Mouse (Mus musculus): ENCODE data around the gene Bcan. TPM values are rescaled to one million over a fixed set of nuclear protein-coding genes. Genes with fewer than 3 reads are reported as not detected.

Bcan gene
- total and polyA plus RNA-seq, 2 experiments from 2014 or later = 180 to 284 TPM

DNA sequence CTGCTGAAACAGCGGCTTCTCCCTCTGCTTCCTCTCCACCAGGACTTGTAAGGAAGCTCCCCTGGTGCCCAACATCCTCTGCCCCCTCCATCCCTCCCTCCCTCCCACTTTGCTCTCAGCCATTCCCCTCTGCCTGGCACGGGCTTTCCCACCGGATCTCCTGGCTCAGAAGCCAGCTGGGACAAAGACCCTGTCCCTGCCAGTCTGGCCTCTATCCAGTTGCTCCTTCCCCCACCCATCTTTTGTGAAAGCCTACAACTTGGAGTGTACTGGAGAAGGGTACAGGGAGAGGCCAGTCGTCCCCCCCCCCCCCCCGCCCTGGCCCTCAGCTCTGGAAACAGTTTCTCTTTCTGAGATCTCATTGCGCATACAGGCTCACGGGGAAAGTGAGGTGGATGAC, 1.3 kb downstream of the Bcan start:
- H3K27ac ChIP-seq (ENCODE audit: low read depth, low read length) = peak overlapping the region; percentile 65

DNA sequence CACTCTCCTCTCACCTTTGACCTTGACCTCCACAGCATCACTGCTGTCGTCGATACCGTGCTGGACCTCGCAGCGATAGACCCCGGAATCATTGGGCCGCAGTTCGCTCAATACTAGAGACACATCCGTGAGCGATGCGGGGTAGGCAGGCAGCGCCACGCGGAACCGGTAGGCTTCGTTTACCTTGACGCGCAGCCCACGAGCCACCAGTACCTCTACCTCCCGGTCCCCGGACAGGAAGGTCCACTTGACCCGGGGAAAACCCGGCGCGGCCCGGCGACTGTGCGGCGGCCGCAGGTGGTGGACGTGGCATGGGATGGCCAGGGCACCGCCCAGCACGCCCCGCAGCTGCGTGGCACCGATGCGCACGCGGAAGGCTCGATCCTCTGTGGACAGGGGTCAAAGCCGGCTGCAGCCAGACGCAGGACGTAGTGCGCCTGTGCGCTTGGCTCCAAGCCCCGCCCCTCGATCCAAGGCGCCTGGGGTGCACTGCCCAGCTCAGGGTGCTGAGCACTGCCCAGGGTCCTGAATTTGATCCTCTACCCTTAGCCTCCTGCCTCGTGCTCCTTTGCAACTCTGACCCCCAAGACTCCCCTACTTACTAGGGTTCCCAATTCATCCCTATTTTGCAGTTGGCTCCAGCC, 2.9 kb downstream of the Bcan start:
- peaks cover 3% of the 10 kb centered on the region; the same call in 1 of the 2 replicates for H3K36me3 ChIP-seq (ENCODE audit: insufficient read depth, low read length)
- H3K4me3 ChIP-seq (ENCODE audit: low read depth, low read length) = peak overlapping the region; percentile 44
- peaks cover 17% of the 10 kb centered on the region for H3K4me1 ChIP-seq (ENCODE audit: insufficient read depth, low read length)
- DNase-seq (ENCODE audit: low spot score) (no peak), ATAC-seq (ENCODE audit: low FRiP score) (no peak)
- 2% methylated on average over 46 of the region's 49 CpGs for WGBS
- H3K27ac ChIP-seq (ENCODE audit: low read depth, low read length) = no peak overlapping the region
- H3K4me2 ChIP-seq (ENCODE audit: low read depth, low read length, poor library complexity, severe bottlenecking) = peak overlapping the region; percentile 77
- no peaks in the 10 kb centered on the region for H3K9me3 ChIP-seq (ENCODE audit: low read length)
- H3K9ac ChIP-seq (replicated peaks; ENCODE audit: low read length, poor library complexity, severe bottlenecking) = peak overlapping the region; percentile 55
- TF ChIP-seq CTCF (IDR thresholded peaks at IDR 0.05) = no peak
- H3K27me3 ChIP-seq (ENCODE audit: insufficient read depth, low read length) = peaks cover 77% of the 10 kb centered on the region

More for the DNA sequence above, 1.3 kb downstream of the Bcan start:
- Histone ChIP-seq H3K4me3 (ENCODE audit: low read depth, low read length) (peak overlapping the region; percentile 45), H3K9me3 (ENCODE audit: low read length) (no peaks in the 10 kb centered on the region), H3K36me3 (ENCODE audit: insufficient read depth, low read length) (peaks cover 3% of the 10 kb centered on the region; the same call in 1 of the 2 replicates), H3K4me2 (ENCODE audit: low read depth, low read length, poor library complexity, severe bottlenecking) (peak overlapping the region; percentile 92), H3K27me3 (ENCODE audit: insufficient read depth, low read length) (peaks cover 80% of the 10 kb centered on the region), H3K9ac (replicated peaks; ENCODE audit: low read length, poor library complexity, severe bottlenecking) (no peak overlapping the region), H3K4me1 (ENCODE audit: insufficient read depth, low read length) (peaks cover 24% of the 10 kb centered on the region)
- ATAC-seq (ENCODE audit: low FRiP score) (peak; percentile 59; the same call in 1 of the 2 replicates), DNase-seq (ENCODE audit: low spot score) (peak; percentile 87)
- TF ChIP-seq CTCF (IDR thresholded peaks at IDR 0.05) = no peak
- WGBS = 0% methylated on average over 7 of the region's 7 CpGs

DNA sequence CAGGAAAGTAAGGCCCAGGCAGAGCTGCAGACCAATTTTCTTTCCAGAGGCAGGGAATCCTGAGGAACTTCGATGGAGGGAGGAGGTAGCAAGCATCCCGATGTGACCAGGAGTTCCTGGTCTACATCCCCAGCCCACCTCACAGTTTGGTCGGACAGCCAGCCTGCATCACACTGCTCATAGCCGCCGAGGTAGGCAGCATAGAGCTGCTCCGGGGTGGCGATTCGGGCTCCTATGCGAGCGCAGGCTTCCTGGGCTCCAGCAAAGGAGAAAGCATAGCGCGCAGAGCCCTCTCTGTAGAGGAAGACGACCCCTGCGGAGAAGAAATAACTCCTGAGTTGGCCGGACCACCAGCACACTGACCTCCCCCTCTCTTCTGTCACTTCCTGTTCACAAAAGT, 3.6 kb downstream of the Bcan start:
- H3K36me3 ChIP-seq (ENCODE audit: insufficient read depth, low read length) = peaks cover 3% of the 10 kb centered on the region; the same call in 1 of the 2 replicates
- no peak overlapping the region for H3K27ac ChIP-seq (ENCODE audit: low read depth, low read length)
- TF ChIP-seq CTCF (IDR thresholded peaks at IDR 0.05) = no peak
- peak overlapping the region; percentile 44 for H3K4me3 ChIP-seq (ENCODE audit: low read depth, low read length)
- H3K4me1 ChIP-seq (ENCODE audit: insufficient read depth, low read length) = peaks cover 15% of the 10 kb centered on the region
- H3K27me3 ChIP-seq (ENCODE audit: insufficient read depth, low read length) = peaks cover 71% of the 10 kb centered on the region
- under 1% methylated on average over 15 of the region's 15 CpGs for WGBS
- H3K4me2 ChIP-seq (ENCODE audit: low read depth, low read length, poor library complexity, severe bottlenecking) = peak overlapping the region; percentile 77
- H3K9ac ChIP-seq (replicated peaks; ENCODE audit: low read length, poor library complexity, severe bottlenecking) = no peak overlapping the region
- no peak for ATAC-seq (ENCODE audit: low FRiP score)
- DNase-seq (ENCODE audit: low spot score) = no peak
- no peaks in the 10 kb centered on the region for H3K9me3 ChIP-seq (ENCODE audit: low read length)

DNA sequence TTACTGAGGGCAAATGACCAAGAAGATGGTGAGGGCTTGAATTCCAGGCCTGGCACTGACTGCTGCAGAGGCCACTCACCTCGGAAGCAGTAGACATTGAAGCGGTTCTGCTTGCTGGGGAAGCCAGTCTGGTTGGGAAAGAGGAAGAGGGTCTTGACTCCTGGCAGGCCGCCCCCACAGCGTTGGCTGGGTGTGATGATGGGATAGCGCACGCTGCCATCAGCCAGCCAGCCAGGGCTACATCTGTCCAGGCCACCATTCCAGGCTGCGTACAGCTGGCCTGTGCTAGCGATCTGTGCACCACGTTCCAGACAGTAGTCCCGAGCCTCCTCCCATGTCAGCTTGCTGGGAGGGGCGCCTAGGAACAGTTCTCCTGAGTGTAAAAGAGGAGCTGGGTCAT, 4.7 kb downstream of the Bcan start:
- H3K9me3 ChIP-seq (ENCODE audit: low read length) = no peaks in the 10 kb centered on the region
- peaks cover 3% of the 10 kb centered on the region; the same call in 1 of the 2 replicates for H3K36me3 ChIP-seq (ENCODE audit: insufficient read depth, low read length)
- DNase-seq (ENCODE audit: low spot score) = no peak
- no peak for ATAC-seq (ENCODE audit: low FRiP score)
- WGBS = 27% methylated on average over 10 of the region's 11 CpGs
- peaks cover 15% of the 10 kb centered on the region for H3K4me1 ChIP-seq (ENCODE audit: insufficient read depth, low read length)
- no peak overlapping the region for H3K9ac ChIP-seq (replicated peaks; ENCODE audit: low read length, poor library complexity, severe bottlenecking)
- H3K4me3 ChIP-seq (ENCODE audit: low read depth, low read length) = no peak overlapping the region
- peaks cover 60% of the 10 kb centered on the region for H3K27me3 ChIP-seq (ENCODE audit: insufficient read depth, low read length)
- H3K27ac ChIP-seq (ENCODE audit: low read depth, low read length) = no peak overlapping the region
- no peak overlapping the region for H3K4me2 ChIP-seq (ENCODE audit: low read depth, low read length, poor library complexity, severe bottlenecking)
- TF ChIP-seq CTCF (IDR thresholded peaks at IDR 0.05) = no peak

DNA sequence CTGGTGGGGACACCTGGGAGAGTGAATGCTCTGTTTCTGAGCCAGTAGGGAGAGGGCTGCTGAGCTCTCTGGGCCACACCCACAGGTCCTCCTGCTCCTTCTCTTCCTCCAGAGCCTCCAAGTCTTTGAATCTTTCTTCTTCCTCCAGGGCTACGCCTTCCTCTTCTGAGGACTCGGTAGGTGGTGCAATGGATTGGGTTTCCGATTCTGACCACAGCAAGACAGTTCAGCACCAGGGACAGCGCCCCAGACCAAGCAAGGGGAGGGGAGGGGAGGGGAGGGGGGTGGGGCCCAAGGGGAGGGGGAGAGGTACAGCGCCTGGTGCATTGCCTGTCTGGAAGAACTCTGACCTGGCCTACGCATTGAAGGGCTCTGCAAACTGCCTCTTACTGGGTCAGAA, 6.6 kb downstream of the Bcan start:
- H3K4me3 ChIP-seq (ENCODE audit: low read depth, low read length) = no peak overlapping the region
- no peak for TF ChIP-seq CTCF (IDR thresholded peaks at IDR 0.05)
- DNase-seq (ENCODE audit: low spot score) (no peak), ATAC-seq (ENCODE audit: low FRiP score) (no peak)
- no peak overlapping the region for H3K9ac ChIP-seq (replicated peaks; ENCODE audit: low read length, poor library complexity, severe bottlenecking)
- no peak overlapping the region for H3K4me2 ChIP-seq (ENCODE audit: low read depth, low read length, poor library complexity, severe bottlenecking)
- H3K27me3 ChIP-seq (ENCODE audit: insufficient read depth, low read length) = peaks cover 49% of the 10 kb centered on the region
- H3K27ac ChIP-seq (ENCODE audit: low read depth, low read length) = no peak overlapping the region
- H3K36me3 ChIP-seq (ENCODE audit: insufficient read depth, low read length) = peaks cover 3% of the 10 kb centered on the region; the same call in 1 of the 2 replicates
- H3K4me1 ChIP-seq (ENCODE audit: insufficient read depth, low read length) = peaks cover 10% of the 10 kb centered on the region
- no peaks in the 10 kb centered on the region for H3K9me3 ChIP-seq (ENCODE audit: low read length)
- 15% methylated on average over 6 of the region's 6 CpGs for WGBS

DNA sequence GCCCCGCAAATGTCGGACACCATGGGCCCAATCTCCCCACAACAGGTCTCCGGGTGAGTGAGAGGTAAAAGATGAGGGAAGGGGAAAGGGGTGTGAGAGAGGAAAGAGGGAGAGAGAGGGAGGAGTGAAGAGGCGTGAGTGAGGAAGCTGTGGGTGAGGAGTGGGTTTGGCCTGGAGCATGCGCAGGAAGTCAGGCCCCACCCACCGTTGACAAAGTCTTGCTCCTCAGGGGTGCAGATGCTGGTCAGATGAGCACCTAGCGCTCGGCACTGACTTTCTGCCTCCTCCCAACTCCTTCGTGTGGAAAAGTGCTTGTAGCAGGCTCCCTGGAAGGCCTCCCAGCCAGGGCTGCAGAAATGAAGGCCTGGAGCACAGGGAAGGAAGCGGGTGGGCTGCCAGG, 10.1 kb downstream of the Bcan start:
- peaks cover 3% of the 10 kb centered on the region; the same call in 1 of the 2 replicates for H3K36me3 ChIP-seq (ENCODE audit: insufficient read depth, low read length)
- no peaks in the 10 kb centered on the region for H3K9me3 ChIP-seq (ENCODE audit: low read length)
- TF ChIP-seq CTCF (IDR thresholded peaks at IDR 0.05) = no peak
- H3K9ac ChIP-seq (replicated peaks; ENCODE audit: low read length, poor library complexity, severe bottlenecking) = no peak overlapping the region
- ATAC-seq (ENCODE audit: low FRiP score) = no peak
- no peak for DNase-seq (ENCODE audit: low spot score)
- no peak overlapping the region for H3K4me3 ChIP-seq (ENCODE audit: low read depth, low read length)
- peaks cover 16% of the 10 kb centered on the region for H3K27me3 ChIP-seq (ENCODE audit: insufficient read depth, low read length)
- peaks cover 3% of the 10 kb centered on the region; the same call in 1 of the 2 replicates for H3K4me1 ChIP-seq (ENCODE audit: insufficient read depth, low read length)
- H3K4me2 ChIP-seq (ENCODE audit: low read depth, low read length, poor library complexity, severe bottlenecking) = no peak overlapping the region
- no peak overlapping the region for H3K27ac ChIP-seq (ENCODE audit: low read depth, low read length)
- 32% methylated on average over 10 of the region's 10 CpGs for WGBS

All from midbrain, postnatal 0 days (tissue).